Mouse (Mus musculus) C2C12 (cell line): ENCODE data around the gene Arnt. TPM values are rescaled to one million over a fixed set of nuclear protein-coding genes. Genes with fewer than 3 reads are reported as not detected.
"Not testable (repeated sequence)": the region's sequence is repeated elsewhere in the genome, so short reads cannot be mapped to it uniquely, and the experiment has no call there.

ENCODE experiments used
- H3K27me3 ChIP-seq: one replicate; pipeline ENCODE4 v1.6.1; 2011; ENCODE audit not compliant: control insufficient read depth, insufficient read depth, insufficient read length
- H3K36me3 ChIP-seq: one replicate; pipeline ENCODE4 v1.6.1; 2011; ENCODE audit not compliant: control insufficient read depth, insufficient read depth
- H3K4me3 ChIP-seq: one replicate; pipeline ENCODE4 v1.5.1; 2011; ENCODE audit warnings: mild to moderate bottlenecking, control low read depth; ENCODE audit not compliant: poor library complexity, insufficient read depth, severe bottlenecking
- H3K79me2 ChIP-seq: one replicate; pipeline ENCODE4 v1.6.1; 2011; ENCODE audit not compliant: control insufficient read depth, insufficient read depth
- H3K79me3 ChIP-seq: one replicate; pipeline ENCODE4 v1.6.1; 2011; ENCODE audit warnings: low read depth, control low read depth
- H3ac ChIP-seq: one replicate; pipeline ENCODE3; 2011; ENCODE audit warnings: low read depth; ENCODE audit not compliant: control insufficient read depth, insufficient read length
- CEBPB ChIP-seq: IDR thresholded peaks from one replicate; pipeline ENCODE4 v1.6.1; 2011; ENCODE audit warnings: low read depth, mild to moderate bottlenecking, control low read depth, moderate library complexity
- CTCF ChIP-seq: IDR thresholded peaks from one replicate; pipeline ENCODE4 v1.5.1; 2011; ENCODE audit not compliant: control insufficient read depth, insufficient read depth, insufficient read length
- FOSL1 ChIP-seq: IDR thresholded peaks from one replicate; pipeline ENCODE4 v1.8.0; 2011; ENCODE audit warnings: mild to moderate bottlenecking, low read length; ENCODE audit not compliant: poor library complexity, insufficient read depth, severe bottlenecking
- MAX ChIP-seq: IDR thresholded peaks from one replicate; pipeline ENCODE4 v1.6.1; 2011; ENCODE audit warnings: mild to moderate bottlenecking, control low read depth
- MYOD1 ChIP-seq: IDR thresholded peaks from one replicate; pipeline ENCODE4 v1.6.1; 2011; ENCODE audit warnings: low read depth; ENCODE audit not compliant: control insufficient read depth, insufficient read length
- MYOG ChIP-seq: IDR thresholded peaks from one replicate; pipeline ENCODE4 v1.6.1; 2011; ENCODE audit not compliant: control insufficient read depth, insufficient read length; ENCODE audit errors: extremely low read depth
- USF1 ChIP-seq: IDR thresholded peaks from one replicate; pipeline ENCODE4 v1.6.1; 2011; ENCODE audit warnings: low read depth, mild to moderate bottlenecking, control low read depth, moderate library complexity
- polyA plus RNA-seq: library from polyadenylated mRNA; unstranded; fragments of >200 nt; fragmentation: generic; extraction: Trizol; gene quantifications from one replicate; pipeline ENCODE4 v1.2.1, GENCODE M21; 2012; ENCODE audit warnings: missing spikeins

The Arnt gene
- polyA plus RNA-seq, 1 experiment: 13.6 TPM

GRCm38 (mm10) chr3:95434983-95435370 is 789 bp downstream of the Arnt start:
- Histone ChIP-seq H3K4me3 (peak overlapping the region; percentile 87), H3K36me3 (peaks cover 18% of the 10 kb centered on the region)

GRCm38 (mm10) chr3:95435561-95435960 is 1.4 kb downstream of the Arnt start:
- Histone ChIP-seq H3K36me3 (peaks cover 18% of the 10 kb centered on the region), H3ac (no peak overlapping the region), H3K4me3 (no peak overlapping the region), H3K27me3 (no peaks in the 10 kb centered on the region), H3K79me3 (peaks cover 44% of the 10 kb centered on the region), H3K79me2 (peaks cover 63% of the 10 kb centered on the region)
- TF ChIP-seq MAX (no peak), CEBPB (no peak), MYOG (no peak), CTCF (no peak), USF1 (no peak)

More at GRCm38 (mm10) chr3:95434983-95435370, 789 bp downstream of the Arnt start:
- Histone ChIP-seq H3K79me2 (peaks cover 57% of the 10 kb centered on the region), H3ac (peak overlapping the region; percentile 21), H3K79me3 (peaks cover 41% of the 10 kb centered on the region), H3K27me3 (no peaks in the 10 kb centered on the region)
- TF ChIP-seq USF1: no peak
- TF ChIP-seq CEBPB: no peak
- TF ChIP-seq MYOD1: no peak
- TF ChIP-seq FOSL1: no peak
- no peak for TF ChIP-seq MAX
- no peak for TF ChIP-seq MYOG
- TF ChIP-seq CTCF: no peak

GRCm38 (mm10) chr3:95438636-95439035 is 4.4 kb downstream of the Arnt start:
- Histone ChIP-seq H3K79me2 (peaks cover 93% of the 10 kb centered on the region), H3K79me3 (peaks cover 62% of the 10 kb centered on the region), H3K36me3 (peaks cover 18% of the 10 kb centered on the region)
- not testable (repeated sequence) for H3K4me3 ChIP-seq, H3ac ChIP-seq, H3K27me3 ChIP-seq

- Histone ChIP-seq H3K79me3 (peaks cover 72% of the 10 kb centered on the region), H3K79me2 (peaks cover 100% of the 10 kb centered on the region), H3K36me3 (peaks cover 18% of the 10 kb centered on the region), H3ac (no peak overlapping the region), H3K27me3 (no peaks in the 10 kb centered on the region), H3K4me3 (no peak overlapping the region)
- TF ChIP-seq CEBPB (no peak), MYOD1 (no peak), CTCF (no peak)
These were observed 5.5 kb downstream of the Arnt start for GRCm38 (mm10) chr3:95439670-95440069.

- peaks cover 98% of the 10 kb centered on the region for H3K79me2 ChIP-seq
- no peak overlapping the region for H3ac ChIP-seq
- no peak overlapping the region for H3K4me3 ChIP-seq
- peaks cover 51% of the 10 kb centered on the region for H3K79me3 ChIP-seq
- H3K27me3 ChIP-seq: no peaks in the 10 kb centered on the region
- no peak for TF ChIP-seq FOSL1
- no peak for TF ChIP-seq MYOD1
- peaks cover 5% of the 10 kb centered on the region for H3K36me3 ChIP-seq
These were observed 8.4 kb downstream of the Arnt start for GRCm38 (mm10) chr3:95442406-95443117.

GRCm38 (mm10) chr3:95445311-95445710 is 11.1 kb downstream of the Arnt start:
- no peak for TF ChIP-seq USF1
- no peak for TF ChIP-seq CTCF
- no peak for TF ChIP-seq FOSL1
- no peak for TF ChIP-seq MAX
- no peak for TF ChIP-seq CEBPB
- TF ChIP-seq MYOG: no peak
- TF ChIP-seq MYOD1: no peak
- H3ac ChIP-seq: no peak overlapping the region
- H3K27me3 ChIP-seq: no peaks in the 10 kb centered on the region
- H3K79me3 ChIP-seq: peaks cover 39% of the 10 kb centered on the region
- H3K4me3 ChIP-seq: no peak overlapping the region
- peaks cover 6% of the 10 kb centered on the region for H3K36me3 ChIP-seq
- peaks cover 76% of the 10 kb centered on the region for H3K79me2 ChIP-seq
